Mouse (Mus musculus): ENCODE results near the gene Spag6l. TPM values are rescaled to one million over a fixed set of nuclear protein-coding genes. Genes with fewer than 3 reads are reported as not detected.
"Not testable (repeated sequence)": the region's sequence is repeated elsewhere in the genome, so short reads cannot be mapped to it uniquely, and the experiment has no call there.

Spag6l gene
- 7.6 and 9.4 TPM in 2 replicates for polyA plus RNA-seq (2012; rRNA removed)

DNA sequence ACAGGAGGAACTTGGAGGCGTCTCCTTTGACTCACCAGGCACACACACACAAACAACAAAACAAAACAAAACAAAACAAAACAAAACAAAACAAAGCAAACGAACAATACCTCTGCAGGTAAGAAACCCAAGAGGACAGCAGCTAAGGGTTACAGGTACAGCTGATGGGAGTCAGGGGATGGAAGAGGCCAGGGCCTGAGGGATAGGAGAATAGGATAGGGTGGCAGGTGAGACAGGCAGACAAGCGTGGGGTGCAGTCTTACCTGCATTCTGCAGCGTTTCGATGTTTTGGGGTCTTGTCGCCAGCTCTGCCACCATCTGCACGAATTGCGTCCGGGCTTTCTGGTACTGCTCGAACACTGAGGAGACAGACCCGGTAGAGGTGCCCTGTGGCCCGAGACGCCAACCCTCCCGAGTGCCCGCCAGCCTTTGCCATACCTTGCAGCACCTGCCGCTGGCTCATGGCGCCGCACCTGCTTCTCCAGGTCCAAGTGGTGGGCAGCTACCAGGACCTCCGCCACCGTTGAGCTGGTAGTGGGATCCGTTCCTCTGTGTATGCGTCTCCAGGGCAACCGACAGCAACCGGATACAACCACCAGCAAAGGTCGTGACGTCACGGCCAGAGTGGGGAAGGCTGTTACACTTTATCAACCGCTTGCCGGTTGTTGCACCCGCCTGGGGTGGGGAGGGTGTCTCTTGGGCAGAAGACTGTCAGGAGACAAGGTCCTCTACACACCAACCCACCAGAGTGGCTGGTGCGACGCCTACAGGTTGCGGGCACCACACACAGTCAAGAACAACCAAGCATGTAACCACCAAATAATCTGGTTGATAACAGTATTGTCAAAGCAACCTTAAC, at the start of gene Spag6l:
TSS of gene Spag6l (minus strand) at position 700 of the 859 bp plus-strand sequence.
- peak; percentile 89 for DNase-seq (ENCODE audit: low read depth)
- TF ChIP-seq CTCF (IDR thresholded peaks at IDR 0.05; ENCODE audit: borderline replicate concordance, extremely low read depth, insufficient read depth, insufficient read length) (peak; percentile 52; the same call in 1 of the 2 replicates), POLR2A (IDR thresholded peaks at IDR 0.05; ENCODE audit: borderline replicate concordance, extremely low read depth, insufficient read depth, insufficient read length, poor library complexity, severe bottlenecking) (no peak)

DNA sequence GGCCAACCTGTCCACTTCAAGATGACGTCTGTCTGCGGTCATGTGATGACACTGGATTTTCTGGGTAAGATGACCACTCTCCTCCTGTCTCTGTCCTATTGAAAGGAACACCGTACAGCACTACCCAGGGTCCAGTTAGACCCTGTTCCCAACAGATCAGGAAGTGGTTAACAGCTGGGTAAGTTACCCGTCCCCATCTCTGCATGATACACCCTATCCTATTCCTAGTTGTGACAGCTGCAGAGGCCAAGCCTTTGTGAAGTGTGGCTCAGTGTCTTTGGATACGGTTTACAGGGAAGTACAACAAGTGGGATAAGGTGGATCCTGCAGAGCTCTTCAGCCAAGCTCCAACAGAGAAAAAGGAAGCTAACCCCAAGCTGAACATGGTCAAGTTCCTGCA, 49.8 kb upstream of the Spag6l start:
- no peak for DNase-seq (ENCODE audit: low read depth)
- TF ChIP-seq POLR2A (IDR thresholded peaks at IDR 0.05; ENCODE audit: borderline replicate concordance, extremely low read depth, insufficient read depth, insufficient read length, poor library complexity, severe bottlenecking) (no peak), CTCF (IDR thresholded peaks at IDR 0.05; ENCODE audit: borderline replicate concordance, extremely low read depth, insufficient read depth, insufficient read length) (no peak)

DNA sequence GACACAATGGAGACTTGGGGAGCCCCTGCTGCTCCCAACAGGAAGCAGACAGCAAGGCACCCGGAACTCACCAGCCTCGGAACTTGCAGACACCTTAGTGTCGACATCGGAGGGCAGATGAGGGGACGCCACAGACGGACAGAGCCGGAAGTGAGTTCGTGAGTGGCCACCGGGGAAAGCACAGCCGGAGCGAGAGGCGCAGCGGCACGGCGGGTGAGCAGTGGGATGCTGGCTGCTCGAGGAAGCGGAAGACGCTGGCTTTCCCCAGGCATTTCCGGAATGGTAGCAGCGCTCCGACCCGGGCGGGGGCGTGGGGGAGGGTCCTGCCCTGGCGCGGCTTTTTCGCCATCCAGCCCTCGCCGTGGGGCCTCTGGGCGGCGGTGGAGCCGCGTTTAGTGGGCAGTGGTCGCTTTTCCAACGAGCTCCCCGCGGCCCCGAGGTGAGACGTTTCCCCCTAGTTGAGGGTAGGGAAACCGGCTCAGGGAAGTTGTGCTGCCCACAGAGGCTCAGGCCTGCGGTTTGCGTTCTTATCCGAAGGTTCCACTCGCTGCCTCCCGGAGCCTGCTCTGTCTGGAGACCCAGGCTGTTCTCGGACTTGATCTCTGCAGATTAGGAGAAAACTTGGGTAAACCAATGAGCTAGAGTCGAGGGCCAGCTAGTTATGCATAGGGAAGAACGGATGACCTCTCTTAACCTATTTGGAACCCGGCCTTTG, 41.5 kb upstream of the Spag6l start, which contains the start of the genes Top3b and Vpreb1:
TSS of gene Top3b (plus strand) at position 120 of the 715 bp plus-strand sequence.
TSS of gene Vpreb1 (minus strand) at position 227 of the 715 bp plus-strand sequence.
- TF ChIP-seq POLR2A (IDR thresholded peaks at IDR 0.05; ENCODE audit: borderline replicate concordance, extremely low read depth, insufficient read depth, insufficient read length, poor library complexity, severe bottlenecking) (peak; percentile 63; the same call in 1 of the 2 replicates), CTCF (IDR thresholded peaks at IDR 0.05; ENCODE audit: borderline replicate concordance, extremely low read depth, insufficient read depth, insufficient read length) (peak; percentile 20; the same call in 1 of the 2 replicates)
- DNase-seq (ENCODE audit: low read depth), result peak; percentile 99

DNA sequence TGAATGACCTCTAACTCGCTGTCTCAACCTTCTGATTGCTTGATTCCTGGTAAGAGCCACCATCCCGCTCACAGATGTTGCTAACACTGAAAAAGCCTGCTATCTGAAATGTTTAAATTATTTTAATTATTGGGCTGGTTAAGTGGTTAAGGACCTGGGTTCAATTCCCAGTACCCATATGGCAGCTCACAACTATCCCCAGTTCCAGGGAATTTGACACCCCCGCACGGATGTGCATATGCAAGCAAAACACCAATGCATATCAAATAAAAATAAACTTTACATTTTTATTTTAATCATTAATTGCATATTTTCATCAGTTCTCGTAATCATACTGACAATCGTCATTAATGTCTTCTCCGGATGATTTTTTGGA, 41.0 kb upstream of the Spag6l start:
- no peak for DNase-seq (ENCODE audit: low read depth)
- TF ChIP-seq POLR2A (IDR thresholded peaks at IDR 0.05; ENCODE audit: borderline replicate concordance, extremely low read depth, insufficient read depth, insufficient read length, poor library complexity, severe bottlenecking), result no peak
- TF ChIP-seq CTCF (IDR thresholded peaks at IDR 0.05; ENCODE audit: borderline replicate concordance, extremely low read depth, insufficient read depth, insufficient read length), result no peak

DNA sequence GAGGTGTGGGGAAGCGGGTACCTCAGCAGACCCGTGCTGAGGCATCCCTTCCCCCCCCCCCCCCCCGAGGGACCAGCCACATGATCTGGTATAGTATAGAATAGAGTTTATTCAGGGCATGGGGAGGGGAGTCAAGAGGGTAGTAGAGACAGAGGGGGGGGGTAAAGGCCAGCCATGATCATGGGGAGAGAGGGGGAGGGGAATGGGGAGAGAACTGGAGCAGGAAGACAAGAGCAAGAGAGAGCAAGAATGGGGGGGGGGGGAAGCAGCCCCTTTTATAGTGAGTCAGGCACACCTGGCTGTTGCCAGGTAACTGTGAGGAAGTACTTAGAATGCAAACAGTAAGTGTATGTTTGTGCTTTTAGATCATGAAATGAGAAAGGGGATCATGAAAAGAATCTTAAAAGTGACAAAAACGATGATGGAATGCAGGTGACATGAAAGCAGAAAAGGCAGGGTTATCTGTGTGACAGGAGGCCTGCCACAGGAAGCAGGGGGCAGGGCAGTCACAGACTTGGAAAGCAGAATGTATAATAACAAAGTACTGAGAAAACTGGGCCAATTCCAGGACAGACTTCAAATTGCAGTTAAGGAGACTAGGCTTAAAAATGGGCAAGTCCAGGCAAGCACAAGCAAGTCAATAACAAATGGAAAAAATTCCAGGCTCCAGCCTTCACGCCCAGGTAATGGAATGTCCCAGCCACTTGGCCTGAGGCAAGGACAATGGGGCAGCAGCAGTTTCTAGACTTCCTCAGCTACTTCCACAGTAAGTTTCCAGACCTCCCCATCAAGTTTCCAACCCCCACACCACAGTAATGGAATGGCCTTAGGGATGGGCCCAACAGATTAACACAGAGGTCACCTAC, 36.7 kb upstream of the Spag6l start:
- TF ChIP-seq POLR2A (IDR thresholded peaks at IDR 0.05; ENCODE audit: borderline replicate concordance, extremely low read depth, insufficient read depth, insufficient read length, poor library complexity, severe bottlenecking) (no peak), CTCF (IDR thresholded peaks at IDR 0.05; ENCODE audit: borderline replicate concordance, extremely low read depth, insufficient read depth, insufficient read length) (no peak)

DNA sequence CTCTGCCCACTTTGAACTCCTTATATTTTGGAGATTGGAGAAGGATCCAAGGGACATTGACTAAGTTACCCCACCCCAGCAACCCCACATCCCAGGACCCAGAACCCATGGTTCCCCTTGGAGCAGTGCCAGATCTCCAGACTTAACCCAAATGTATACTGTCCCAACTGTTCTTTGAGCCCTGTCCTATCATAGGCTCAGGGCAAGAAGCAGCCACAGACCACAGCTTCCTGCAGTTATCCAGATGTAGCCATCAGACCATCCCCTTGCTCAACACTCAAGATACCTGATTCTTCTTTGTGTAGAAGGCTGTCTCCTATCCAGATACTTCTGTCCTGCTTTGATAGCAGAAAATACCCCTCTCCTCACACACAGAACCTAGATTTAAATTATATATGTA, 36.0 kb upstream of the Spag6l start:
- TF ChIP-seq CTCF (IDR thresholded peaks at IDR 0.05; ENCODE audit: borderline replicate concordance, extremely low read depth, insufficient read depth, insufficient read length) (no peak), POLR2A (IDR thresholded peaks at IDR 0.05; ENCODE audit: borderline replicate concordance, extremely low read depth, insufficient read depth, insufficient read length, poor library complexity, severe bottlenecking) (no peak)
- no peak for DNase-seq (ENCODE audit: low read depth)

More for the DNA sequence above, 36.7 kb upstream of the Spag6l start:
- no peak for DNase-seq (ENCODE audit: low read depth)

DNA sequence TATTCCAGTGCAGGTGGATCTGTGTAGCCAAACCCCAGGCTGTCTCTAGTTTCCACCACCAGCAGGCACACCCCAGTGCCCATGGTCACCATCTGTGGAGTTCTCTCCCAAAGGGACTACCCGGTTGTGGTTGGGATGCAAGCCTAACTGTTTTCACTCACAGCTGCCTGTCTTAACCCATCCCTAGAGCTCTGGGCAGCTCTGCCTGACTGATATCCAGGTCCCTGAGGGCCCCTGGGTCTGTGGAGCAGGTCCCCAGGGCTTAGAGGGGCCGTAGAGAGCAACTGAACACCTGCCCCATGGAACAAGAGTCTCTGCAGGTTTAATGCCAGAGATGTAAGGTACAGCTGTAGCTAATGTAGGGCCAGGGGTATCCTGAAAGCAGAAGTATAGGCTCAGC, 34.7 kb upstream of the Spag6l start, which contains the start of gene Igll1:
TSS of gene Igll1 (minus strand) at position 8 of the 400 bp plus-strand sequence.
- no peak for TF ChIP-seq POLR2A (IDR thresholded peaks at IDR 0.05; ENCODE audit: borderline replicate concordance, extremely low read depth, insufficient read depth, insufficient read length, poor library complexity, severe bottlenecking)
- TF ChIP-seq CTCF (IDR thresholded peaks at IDR 0.05; ENCODE audit: borderline replicate concordance, extremely low read depth, insufficient read depth, insufficient read length), result no peak

DNA sequence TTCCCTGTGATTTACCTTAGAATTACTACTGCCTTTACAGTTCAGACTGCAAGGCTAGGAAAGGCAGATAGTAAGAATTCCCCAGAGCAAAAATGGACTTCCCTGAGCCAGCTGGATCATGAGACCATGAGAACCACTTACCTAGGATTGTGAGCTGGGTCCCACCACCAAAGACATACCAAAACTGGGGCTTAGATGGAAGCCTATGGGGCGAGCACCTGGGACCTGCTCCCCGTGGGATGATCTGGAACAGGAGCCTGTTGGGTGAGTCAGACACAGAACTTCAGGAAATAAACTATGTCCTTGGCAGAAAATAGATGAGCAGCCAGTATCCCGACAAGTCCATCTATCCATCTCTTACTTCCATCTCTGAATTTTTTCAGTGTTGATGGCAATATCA, 33.0 kb upstream of the Spag6l start:
- TF ChIP-seq CTCF (IDR thresholded peaks at IDR 0.05; ENCODE audit: borderline replicate concordance, extremely low read depth, insufficient read depth, insufficient read length) (no peak), POLR2A (IDR thresholded peaks at IDR 0.05; ENCODE audit: borderline replicate concordance, extremely low read depth, insufficient read depth, insufficient read length, poor library complexity, severe bottlenecking) (no peak)
- DNase-seq (ENCODE audit: low read depth), result no peak

More for the DNA sequence above, 34.7 kb upstream of the Spag6l start, which contains the start of gene Igll1:
- no peak for DNase-seq (ENCODE audit: low read depth)

DNA sequence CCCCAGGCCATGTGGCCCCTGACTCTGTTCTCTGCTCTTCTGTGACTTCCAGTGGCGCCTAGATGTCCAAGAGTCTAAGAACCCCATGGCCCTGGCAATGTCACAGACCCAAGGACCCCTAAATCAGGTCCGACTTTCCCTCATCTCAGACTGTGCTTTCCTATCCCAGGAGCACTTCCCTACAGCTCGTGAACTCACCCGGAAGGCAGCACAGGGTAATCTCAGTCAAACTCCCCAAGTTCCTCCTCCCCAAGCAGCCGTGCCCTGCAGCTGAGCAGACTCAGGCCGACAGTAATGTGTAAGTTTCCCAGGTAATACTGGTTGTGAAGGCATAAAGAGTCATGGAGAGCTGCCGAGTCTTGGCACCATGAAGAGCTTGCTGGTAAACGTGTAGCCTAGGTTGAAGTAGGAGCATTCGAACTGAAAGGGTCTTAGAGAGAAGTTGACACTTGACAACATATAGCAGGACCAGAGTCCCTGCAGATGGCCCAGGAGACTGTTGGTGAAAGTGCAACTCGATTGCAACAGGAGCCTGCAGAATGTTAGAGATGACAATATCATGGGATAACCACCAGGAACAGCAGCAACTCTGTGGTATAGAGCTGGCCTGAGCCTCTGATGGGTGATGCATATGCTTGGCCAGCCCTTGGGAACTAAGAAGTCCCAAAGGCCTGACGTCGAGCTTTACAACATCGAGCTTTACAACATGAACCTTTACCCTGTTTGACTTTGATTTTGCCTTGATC, 27.6 kb upstream of the Spag6l start:
- no peak for DNase-seq (ENCODE audit: low read depth)
- TF ChIP-seq CTCF (IDR thresholded peaks at IDR 0.05; ENCODE audit: borderline replicate concordance, extremely low read depth, insufficient read depth, insufficient read length), result no peak
- no peak for TF ChIP-seq POLR2A (IDR thresholded peaks at IDR 0.05; ENCODE audit: borderline replicate concordance, extremely low read depth, insufficient read depth, insufficient read length, poor library complexity, severe bottlenecking)

DNA sequence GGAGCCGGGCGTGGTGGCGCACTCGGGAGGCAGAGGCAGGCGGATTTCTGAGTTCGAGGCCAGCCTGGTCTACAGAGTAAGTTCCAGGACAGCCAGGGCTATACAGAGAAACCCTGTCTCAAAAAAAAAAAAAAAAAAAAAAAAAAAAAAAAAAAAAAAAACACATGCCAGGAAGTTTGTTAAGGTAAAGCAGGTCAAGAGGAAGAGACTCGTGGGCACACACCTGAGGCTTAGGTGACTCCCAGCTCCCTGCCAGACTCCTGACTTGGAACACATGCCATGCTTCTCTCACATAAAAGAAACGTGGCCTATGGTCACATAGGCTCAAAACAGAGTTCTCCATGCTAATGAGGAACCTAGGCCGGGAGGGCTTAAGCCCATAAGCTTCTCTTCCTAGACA, 26.8 kb upstream of the Spag6l start:
- DNase-seq (ENCODE audit: low read depth), result not testable (repeated sequence)
